Mouse (Mus musculus): ENCODE measurements at regions not wholly inside any gene's neighbourhood (a gene's known extent, or its start where the extent isn't known, plus 50 kb on each side); places are given as distances from the start of the nearest gene placed in this dataset.
A peak's percentile ranks its signal among the peaks of the same experiment; 100 is the strongest.

DNA sequence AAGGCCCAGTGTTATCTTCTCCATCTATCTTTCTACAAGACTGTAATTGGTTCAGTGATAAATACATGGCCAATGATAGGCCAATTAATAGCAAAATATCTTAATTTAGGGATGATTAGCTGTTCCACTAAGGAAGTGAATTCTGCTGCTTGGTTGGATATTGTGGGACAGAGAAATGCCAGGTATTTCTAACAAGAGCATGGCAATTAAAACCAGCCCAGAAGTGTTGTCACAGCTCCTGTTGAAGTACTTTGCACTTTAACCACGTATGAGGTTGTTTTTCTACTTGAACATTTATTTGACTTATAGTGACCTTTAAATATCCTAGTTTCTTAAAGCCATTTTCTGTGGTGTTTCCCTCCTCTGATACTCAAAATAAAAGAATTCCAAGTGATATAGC, 65.7 kb upstream of the Acsl4 start:
- no peak overlapping the region for H3K4me2 ChIP-seq (replicated peaks; ENCODE audit: low read depth, low read length)
- no peak overlapping the region for H3K27ac ChIP-seq (ENCODE audit: low read length)
- no peak overlapping the region for H3K4me3 ChIP-seq (ENCODE audit: low read depth, low read length)
- 17% methylated on average over 1 of the region's 1 CpGs for WGBS
- H3K9me3 ChIP-seq (ENCODE audit: low read length), result no peaks in the 10 kb centered on the region
- H3K9ac ChIP-seq (replicated peaks; ENCODE audit: low read depth), result no peak overlapping the region
- no peaks in the 10 kb centered on the region for H3K36me3 ChIP-seq (ENCODE audit: insufficient read depth, low read length)
- ATAC-seq (peak; percentile 57), DNase-seq (ENCODE audit: low spot score) (peak; percentile 57)
- H3K27me3 ChIP-seq (replicated peaks; ENCODE audit: insufficient read depth, low read length), result no peaks in the 10 kb centered on the region
- H3K4me1 ChIP-seq (ENCODE audit: insufficient read depth, low read depth, low read length), result no peaks in the 10 kb centered on the region
- peak; percentile 61 for TF ChIP-seq EP300 (IDR thresholded peaks at IDR 0.05)
- no peak for TF ChIP-seq CTCF (IDR thresholded peaks at IDR 0.05)

DNA sequence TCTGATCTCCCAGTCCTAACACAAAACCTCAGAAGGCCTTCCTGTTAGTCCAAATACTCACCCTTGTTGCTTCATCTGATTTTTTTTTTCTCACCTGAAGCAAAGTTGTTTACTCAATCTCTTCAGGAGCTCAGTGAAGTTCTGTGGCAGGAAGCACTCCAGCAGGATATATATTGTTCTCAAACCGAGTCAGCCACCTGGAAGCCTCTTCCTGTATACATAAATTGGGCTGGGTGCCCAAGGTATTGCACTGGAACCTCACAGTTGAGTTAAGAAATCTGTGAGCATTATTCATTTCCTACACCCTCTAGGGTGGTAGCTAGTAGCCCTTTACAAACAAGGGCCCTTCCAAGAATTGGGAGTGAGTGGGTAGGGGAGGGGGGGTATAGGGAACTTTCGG, 73.8 kb upstream of the Acsl4 start:
- ATAC-seq (peak; percentile 81), DNase-seq (ENCODE audit: low spot score) (peak; percentile 79)
- no peaks in the 10 kb centered on the region for H3K9me3 ChIP-seq (ENCODE audit: low read length)
- no peak overlapping the region for H3K9ac ChIP-seq (replicated peaks; ENCODE audit: low read depth)
- WGBS, result 33% methylated on average over 2 of the region's 2 CpGs
- no peaks in the 10 kb centered on the region for H3K27me3 ChIP-seq (replicated peaks; ENCODE audit: insufficient read depth, low read length)
- TF ChIP-seq CTCF (IDR thresholded peaks at IDR 0.05), result no peak
- peak; percentile 79 for TF ChIP-seq EP300 (IDR thresholded peaks at IDR 0.05)
- no peaks in the 10 kb centered on the region for H3K4me1 ChIP-seq (ENCODE audit: insufficient read depth, low read depth, low read length)
- H3K4me3 ChIP-seq (ENCODE audit: low read depth, low read length), result no peak overlapping the region
- no peak overlapping the region for H3K27ac ChIP-seq (ENCODE audit: low read length)
- H3K4me2 ChIP-seq (replicated peaks; ENCODE audit: low read depth, low read length), result no peak overlapping the region
- H3K36me3 ChIP-seq (ENCODE audit: insufficient read depth, low read length), result no peaks in the 10 kb centered on the region

DNA sequence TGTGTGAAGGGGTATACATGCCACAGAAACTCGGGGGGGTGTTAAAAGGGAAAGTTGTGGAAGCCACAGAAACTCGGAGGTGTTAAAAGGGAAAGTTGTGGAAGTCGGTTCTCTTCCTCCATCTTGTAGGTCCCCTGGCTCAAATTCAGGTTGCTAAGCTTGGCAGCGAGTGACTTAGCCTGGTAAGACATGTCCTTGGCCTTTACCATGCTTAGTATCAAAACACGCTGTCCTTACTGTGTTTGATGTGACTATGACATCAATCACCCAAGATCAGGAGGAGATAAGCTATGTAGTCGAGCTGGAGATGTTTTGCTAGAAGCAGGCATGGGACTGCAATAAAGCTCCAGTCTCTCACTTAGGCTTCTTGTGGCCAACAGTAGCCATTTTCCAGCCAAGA, 74.4 kb upstream of the Acsl4 start:
- WGBS, result 41% methylated on average over 6 of the region's 6 CpGs
- TF ChIP-seq EP300 (IDR thresholded peaks at IDR 0.05) (no peak), CTCF (IDR thresholded peaks at IDR 0.05) (no peak)
- no peak overlapping the region for H3K4me2 ChIP-seq (replicated peaks; ENCODE audit: low read depth, low read length)
- H3K36me3 ChIP-seq (ENCODE audit: insufficient read depth, low read length), result no peaks in the 10 kb centered on the region
- no peaks in the 10 kb centered on the region for H3K9me3 ChIP-seq (ENCODE audit: low read length)
- no peaks in the 10 kb centered on the region for H3K27me3 ChIP-seq (replicated peaks; ENCODE audit: insufficient read depth, low read length)
- H3K27ac ChIP-seq (ENCODE audit: low read length), result no peak overlapping the region
- H3K9ac ChIP-seq (replicated peaks; ENCODE audit: low read depth), result no peak overlapping the region
- no peak overlapping the region for H3K4me3 ChIP-seq (ENCODE audit: low read depth, low read length)
- no peaks in the 10 kb centered on the region for H3K4me1 ChIP-seq (ENCODE audit: insufficient read depth, low read depth, low read length)
- DNase-seq (ENCODE audit: low spot score) (no peak), ATAC-seq (no peak)

DNA sequence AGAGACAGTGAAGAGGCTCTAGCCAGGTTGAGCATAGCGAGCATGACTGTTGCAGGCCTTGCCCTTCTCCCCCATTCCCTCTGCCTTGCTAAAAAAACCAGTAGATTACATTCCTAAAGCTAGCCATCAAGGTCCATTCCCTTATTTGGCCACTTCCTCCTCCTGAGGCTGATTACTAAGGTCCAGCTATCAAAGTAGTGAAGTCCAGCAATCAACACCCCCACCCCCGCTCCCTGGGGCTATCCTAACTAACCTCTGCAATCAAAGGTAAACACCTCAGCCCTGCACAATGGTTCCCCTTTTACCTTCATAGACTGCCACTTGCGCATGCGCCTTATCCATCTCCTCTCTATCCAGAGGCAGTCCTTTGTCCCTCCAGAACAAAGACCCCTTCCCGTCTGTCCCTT, 77.5 kb upstream of the Acsl4 start:
- H3K36me3 ChIP-seq (ENCODE audit: insufficient read depth, low read length), result no peaks in the 10 kb centered on the region
- no peak for DNase-seq (ENCODE audit: low spot score)
- 30% methylated on average over 5 of the region's 5 CpGs for WGBS
- no peaks in the 10 kb centered on the region for H3K9me3 ChIP-seq (ENCODE audit: low read length)
- no peaks in the 10 kb centered on the region for H3K27me3 ChIP-seq (replicated peaks; ENCODE audit: insufficient read depth, low read length)
- no peak overlapping the region for H3K9ac ChIP-seq (replicated peaks; ENCODE audit: low read depth)
- no peaks in the 10 kb centered on the region for H3K4me1 ChIP-seq (ENCODE audit: insufficient read depth, low read depth, low read length)
- no peak overlapping the region for H3K27ac ChIP-seq (ENCODE audit: low read length)
- TF ChIP-seq CTCF (IDR thresholded peaks at IDR 0.05) (no peak), EP300 (IDR thresholded peaks at IDR 0.05) (no peak)
- ATAC-seq, result no peak
- no peak overlapping the region for H3K4me2 ChIP-seq (replicated peaks; ENCODE audit: low read depth, low read length)
- no peak overlapping the region for H3K4me3 ChIP-seq (ENCODE audit: low read depth, low read length)

DNA sequence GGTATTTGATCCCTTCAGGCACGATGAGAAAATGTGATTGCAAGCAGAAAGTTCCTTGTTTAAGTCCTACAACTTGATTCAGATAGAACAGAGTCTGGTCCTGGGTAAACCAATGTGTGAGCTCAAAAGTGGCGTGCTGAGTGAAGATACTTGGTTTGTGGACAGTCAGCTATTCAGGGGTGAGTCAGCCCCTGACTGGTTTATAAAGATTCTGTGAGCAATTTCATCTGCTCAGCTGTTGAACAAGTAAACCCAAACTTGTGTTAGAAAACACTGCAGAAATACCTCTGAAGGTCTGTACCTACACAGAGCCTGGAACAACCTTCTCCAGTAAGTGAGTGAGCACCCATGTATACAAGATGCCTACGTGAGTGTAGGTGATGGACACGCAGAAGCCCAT, 78.1 kb upstream of the Acsl4 start:
- H3K4me3 ChIP-seq (ENCODE audit: low read depth, low read length), result no peak overlapping the region
- no peak overlapping the region for H3K9ac ChIP-seq (replicated peaks; ENCODE audit: low read depth)
- no peaks in the 10 kb centered on the region for H3K4me1 ChIP-seq (ENCODE audit: insufficient read depth, low read depth, low read length)
- DNase-seq (ENCODE audit: low spot score), result no peak
- H3K27me3 ChIP-seq (replicated peaks; ENCODE audit: insufficient read depth, low read length), result no peaks in the 10 kb centered on the region
- no peak overlapping the region for H3K27ac ChIP-seq (ENCODE audit: low read length)
- no peaks in the 10 kb centered on the region for H3K36me3 ChIP-seq (ENCODE audit: insufficient read depth, low read length)
- no peak for TF ChIP-seq CTCF (IDR thresholded peaks at IDR 0.05)
- TF ChIP-seq EP300 (IDR thresholded peaks at IDR 0.05), result no peak
- no peak overlapping the region for H3K4me2 ChIP-seq (replicated peaks; ENCODE audit: low read depth, low read length)
- WGBS, result 55% methylated on average over 4 of the region's 4 CpGs
- ATAC-seq, result no peak
- H3K9me3 ChIP-seq (ENCODE audit: low read length), result no peaks in the 10 kb centered on the region

DNA sequence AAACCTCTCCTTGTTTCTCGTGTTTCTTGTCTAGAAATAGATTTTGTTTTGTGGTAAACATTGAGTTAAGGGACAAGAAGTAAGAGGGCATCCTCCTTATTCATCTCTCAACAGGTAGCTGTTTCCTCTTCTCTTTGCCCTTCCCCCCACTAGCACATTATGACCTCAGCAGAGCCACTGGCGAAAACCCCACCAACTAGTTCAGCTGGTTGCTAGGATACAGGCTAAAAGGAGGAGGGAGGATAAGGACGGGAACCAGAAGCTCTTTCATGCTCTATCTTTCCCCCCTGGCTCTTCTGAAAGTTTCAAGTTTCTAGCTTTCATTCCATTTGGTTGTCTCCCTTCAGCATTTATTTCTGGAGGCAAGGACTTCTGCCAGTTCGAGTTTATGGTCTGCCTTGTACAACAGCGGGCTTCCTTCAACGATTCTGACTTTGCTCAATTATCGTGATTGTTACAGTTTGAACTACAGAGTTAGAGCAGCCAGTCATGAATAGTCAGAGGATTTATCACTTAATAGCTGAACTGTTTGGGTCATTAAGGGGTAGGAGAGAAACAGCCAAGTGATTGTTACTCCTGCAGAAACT, 78.8 kb upstream of the Acsl4 start:
- 16% methylated on average over 7 of the region's 7 CpGs for WGBS
- Histone ChIP-seq H3K9ac (replicated peaks; ENCODE audit: low read depth) (no peak overlapping the region), H3K9me3 (ENCODE audit: low read length) (no peaks in the 10 kb centered on the region), H3K36me3 (ENCODE audit: insufficient read depth, low read length) (no peaks in the 10 kb centered on the region), H3K4me1 (ENCODE audit: insufficient read depth, low read depth, low read length) (no peaks in the 10 kb centered on the region), H3K4me3 (ENCODE audit: low read depth, low read length) (no peak overlapping the region), H3K27me3 (replicated peaks; ENCODE audit: insufficient read depth, low read length) (no peaks in the 10 kb centered on the region), H3K4me2 (replicated peaks; ENCODE audit: low read depth, low read length) (no peak overlapping the region), H3K27ac (ENCODE audit: low read length) (no peak overlapping the region)
- ATAC-seq, result no peak
- DNase-seq (ENCODE audit: low spot score), result peak; percentile 32
- TF ChIP-seq CTCF (IDR thresholded peaks at IDR 0.05) (no peak), EP300 (IDR thresholded peaks at IDR 0.05) (no peak)

DNA sequence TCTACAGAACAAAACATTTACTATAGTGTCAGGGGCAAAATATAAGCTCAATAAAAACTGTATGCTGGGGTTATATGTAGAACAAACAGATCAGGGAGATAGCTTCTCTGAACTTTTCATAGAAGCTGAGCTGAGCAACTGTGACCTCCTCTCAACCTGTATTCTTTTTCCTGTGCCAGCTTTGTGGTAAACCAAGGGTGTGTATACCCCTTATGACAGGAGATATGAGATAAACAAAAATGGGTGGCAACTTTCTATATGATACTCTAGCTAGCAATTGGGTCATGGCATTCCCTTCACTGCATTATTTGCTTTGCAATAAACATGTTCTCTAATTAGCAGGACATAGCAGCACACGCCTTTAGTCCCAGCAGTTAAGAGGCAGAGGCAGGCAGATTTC, 79.7 kb upstream of the Acsl4 start:
- Histone ChIP-seq H3K36me3 (ENCODE audit: insufficient read depth, low read length) (no peaks in the 10 kb centered on the region), H3K4me1 (ENCODE audit: insufficient read depth, low read depth, low read length) (no peaks in the 10 kb centered on the region), H3K9me3 (ENCODE audit: low read length) (no peaks in the 10 kb centered on the region), H3K27me3 (replicated peaks; ENCODE audit: insufficient read depth, low read length) (no peaks in the 10 kb centered on the region), H3K9ac (replicated peaks; ENCODE audit: low read depth) (no peak overlapping the region), H3K4me2 (replicated peaks; ENCODE audit: low read depth, low read length) (no peak overlapping the region), H3K4me3 (ENCODE audit: low read depth, low read length) (no peak overlapping the region), H3K27ac (ENCODE audit: low read length) (no peak overlapping the region)
- no peak for ATAC-seq
- no peak for TF ChIP-seq CTCF (IDR thresholded peaks at IDR 0.05)
- no peak for TF ChIP-seq EP300 (IDR thresholded peaks at IDR 0.05)
- WGBS, result 94% methylated on average over 1 of the region's 1 CpGs
- no peak for DNase-seq (ENCODE audit: low spot score)
